Mouse (Mus musculus) retina, postnatal 1 day (tissue): ENCODE data around the gene Tnfsf4.

Experiments used
- DNase-seq: peaks from one replicate; pipeline ENCODE4 v3.0.0-alpha.2; 2012

Tnfsf4 gene

GRCm38 (mm10) chr1:161394931-161395459, at the start of gene Tnfsf4:
TSS of gene Tnfsf4 (plus strand) at chr1:161395409.
- DNase-seq = no peak

GRCm38 (mm10) chr1:161350981-161351380, 44.2 kb upstream of the Tnfsf4 start:
- no peak for DNase-seq

- DNase-seq = no peak
Observed at GRCm38 (mm10) chr1:161365006-161365405, 30.2 kb upstream of the Tnfsf4 start.

GRCm38 (mm10) chr1:161371919-161372318, 23.3 kb upstream of the Tnfsf4 start:
- no peak for DNase-seq

- DNase-seq = no peak
Observed at GRCm38 (mm10) chr1:161375866-161376265, 19.3 kb upstream of the Tnfsf4 start.

- DNase-seq = no peak
Observed at GRCm38 (mm10) chr1:161378571-161378970, 16.6 kb upstream of the Tnfsf4 start.

- DNase-seq = peak; percentile 40
Observed at GRCm38 (mm10) chr1:161379685-161380424, 15.4 kb upstream of the Tnfsf4 start.

- no peak for DNase-seq
Observed at GRCm38 (mm10) chr1:161380425-161380780, 14.8 kb upstream of the Tnfsf4 start.

GRCm38 (mm10) chr1:161390066-161390465, 5.1 kb upstream of the Tnfsf4 start:
- no peak for DNase-seq

GRCm38 (mm10) chr1:161392906-161393305, 2.3 kb upstream of the Tnfsf4 start:
- DNase-seq = no peak

- no peak for DNase-seq
Observed at GRCm38 (mm10) chr1:161395610-161396009, 401 bp downstream of the Tnfsf4 start.

- no peak for DNase-seq
Observed at GRCm38 (mm10) chr1:161396351-161396750, 1.1 kb downstream of the Tnfsf4 start.

- DNase-seq = peak; percentile 64
Observed at GRCm38 (mm10) chr1:161400126-161400525, 4.9 kb downstream of the Tnfsf4 start.

GRCm38 (mm10) chr1:161403061-161403460, 7.9 kb downstream of the Tnfsf4 start:
- peak; percentile 8 for DNase-seq

- DNase-seq = no peak
Observed at GRCm38 (mm10) chr1:161406480-161406879, 11.3 kb downstream of the Tnfsf4 start.

GRCm38 (mm10) chr1:161419926-161420325, 24.7 kb downstream of the Tnfsf4 start:
- no peak for DNase-seq

GRCm38 (mm10) chr1:161420646-161421045, 25.4 kb downstream of the Tnfsf4 start:
- no peak for DNase-seq

GRCm38 (mm10) chr1:161426277-161427056, 31.3 kb downstream of the Tnfsf4 start:
- DNase-seq = no peak

- DNase-seq = no peak
Observed at GRCm38 (mm10) chr1:161427057-161427311, 31.8 kb downstream of the Tnfsf4 start.

GRCm38 (mm10) chr1:161435781-161436180, 40.6 kb downstream of the Tnfsf4 start:
- DNase-seq = no peak

- DNase-seq = no peak
Observed at GRCm38 (mm10) chr1:161436503-161436902, 41.3 kb downstream of the Tnfsf4 start.

- DNase-seq = no peak
Observed at GRCm38 (mm10) chr1:161444858-161445257, 49.6 kb downstream of the Tnfsf4 start.

GRCm38 (mm10) chr1:161451683-161452245, 56.6 kb downstream of the Tnfsf4 start:
- no peak for DNase-seq

GRCm38 (mm10) chr1:161452250-161452649, 57.0 kb downstream of the Tnfsf4 start:
- no peak for DNase-seq
